Comparison of ENCODE assay signal across 8 mouse cellular contexts in genomic region chr10:62183053-62183452, GRCm38 (mm10). TPM values are rescaled to one million over a fixed set of nuclear protein-coding genes. Genes with fewer than 3 reads are reported as not detected.
DNase-seq lines count a peak whose midpoint lies in the region; ATAC-seq and TF ChIP-seq lines count a peak whose summit lies in the region.

No protein-coding gene starts in this region.

- no peak overlapping the region for H3K4me2 ChIP-seq in intestine, embryonic 15.5 days (replicated peaks)

- WGBS in intestine, embryonic 15.5 days: 2% methylated on average over 10 of the region's 10 CpGs
- WGBS in midbrain, embryonic 10.5 days: 4% methylated on average over 10 of the region's 10 CpGs

- ATAC-seq in activated CD4-positive, CD25-positive, alpha-beta regulatory T cell, adult 4 months: peak; percentile 90
- ATAC-seq in intestine, embryonic 15.5 days: peak; percentile 72

- TF ChIP-seq CTCF in gastrocnemius, adult 2 months (IDR thresholded peaks at IDR 0.05): no peak

- no peak overlapping the region for H3K27ac ChIP-seq in gastrocnemius, adult 2 months
- no peak overlapping the region for H3K27ac ChIP-seq in intestine, embryonic 15.5 days
- H3K27ac ChIP-seq in midbrain, embryonic 10.5 days (replicated peaks): no peak overlapping the region

- peak; percentile 99 to 100 for DNase-seq in cerebellum, postnatal 36 days
- peak; percentile 93 for DNase-seq in gastrocnemius, adult 2 months
- DNase-seq in left cerebral cortex, postnatal 10 days (ENCODE audit: extremely low spot score in 1 of 2, low spot score in 2 of 2): peak; percentile 93 to 94
- peak; percentile 93 for DNase-seq in midbrain, embryonic 10.5 days (ENCODE audit: low spot score)
- DNase-seq in right cerebral cortex, postnatal 36 days (ENCODE audit: low spot score in 2 of 2): peak; percentile 92 to 93
- peak; percentile 91 to 93 for DNase-seq in urinary bladder, postnatal 36 days (ENCODE audit: low spot score in 2 of 2)

- H3K9ac ChIP-seq in intestine, embryonic 15.5 days: no peak overlapping the region

- intact Hi-C loops in gastrocnemius, adult 2 months (cut with DNase I): loop anchor here (1.0 to 10.0 kb wide), 3 partner anchors 78 to 348 kb away; partner anchors contain the start of gene Col13a1
- intact Hi-C loops in left cerebral cortex, postnatal 10 days (cut with DNase I): loop anchor here (1.0 to 10.0 kb wide), 4 partner anchors 78 to 346 kb away; partner anchors contain the start of gene Col13a1

- H3K9me3 ChIP-seq in intestine, embryonic 15.5 days: no peaks in the 10 kb centered on the region
- H3K9me3 ChIP-seq in midbrain, embryonic 10.5 days (replicated peaks): 0 out of 2 replicates have a peak, but pooled peaks cover 5% of the 10 kb centered on the region

- H3K4me3 ChIP-seq in gastrocnemius, adult 2 months: no peak overlapping the region
- H3K4me3 ChIP-seq in intestine, embryonic 15.5 days (replicated peaks): no peak overlapping the region
- H3K4me3 ChIP-seq in midbrain, embryonic 10.5 days: no peak overlapping the region

- no peaks in the 10 kb centered on the region for H3K36me3 ChIP-seq in intestine, embryonic 15.5 days
- no peaks in the 10 kb centered on the region for H3K36me3 ChIP-seq in midbrain, embryonic 10.5 days

- H3K4me1 ChIP-seq in intestine, embryonic 15.5 days (replicated peaks): no peaks in the 10 kb centered on the region
- H3K4me1 ChIP-seq in midbrain, embryonic 10.5 days: peaks cover 5% of the 10 kb centered on the region

- no peaks in the 10 kb centered on the region for H3K27me3 ChIP-seq in intestine, embryonic 15.5 days (replicated peaks)
- peaks cover 45% of the 10 kb centered on the region for H3K27me3 ChIP-seq in midbrain, embryonic 10.5 days (ENCODE audit: low read depth, poor library complexity, severe bottlenecking)

RNA-seq across cellular contexts. Expression of gene Fam241b, which starts 39.3 kb away (rescaled TPM):
- polyA plus RNA-seq in activated CD4-positive, CD25-positive, alpha-beta regulatory T cell, adult 4 months (2017; shearing (Covaris generic)): 1 to 10 TPM; 2.9 to 3.3 TPM
- total RNA-seq in gastrocnemius, adult 2 months (2021): 1 to 10 TPM in 1 of 2 experiments, under 1 TPM in 1; 0.99 to 1.2 TPM
- 34.0 and 34.6 TPM in 2 replicates for polyA plus RNA-seq in intestine, embryonic 15.5 days (2015; fragmentation: Nextera tagmentation; extraction: Ambion mirVana)
- 10 to 100 TPM; 61.7 to 62.4 TPM for total RNA-seq in left cerebral cortex, postnatal 10 days (2021)
- 19.3 and 23.4 TPM in 2 replicates for polyA plus RNA-seq in midbrain, embryonic 10.5 days (2016; fragmentation: Nextera tagmentation; extraction: Ambion mirVana)

RNA-seq across cellular contexts. Expression of gene Tspan15, which starts 48.0 kb away (rescaled TPM):
- under 1 TPM in 1 of 2 experiments, not detected in 1; 0.15 TPM for polyA plus RNA-seq in activated CD4-positive, CD25-positive, alpha-beta regulatory T cell, adult 4 months (2017; shearing (Covaris generic))
- 1 to 10 TPM; 3.5 to 6.0 TPM for total RNA-seq in gastrocnemius, adult 2 months (2021)
- 57.0 and 66.9 TPM in 2 replicates for polyA plus RNA-seq in intestine, embryonic 15.5 days (2015; fragmentation: Nextera tagmentation; extraction: Ambion mirVana)
- total RNA-seq in left cerebral cortex, postnatal 10 days (2021): 1 to 10 TPM; 5.0 to 7.7 TPM
- polyA plus RNA-seq in midbrain, embryonic 10.5 days (2016; fragmentation: Nextera tagmentation; extraction: Ambion mirVana): 16.1 and 18.9 TPM in 2 replicates

RNA-seq across cellular contexts. Expression of gene Neurog3, which starts 50.2 kb away (rescaled TPM):
- not detected for polyA plus RNA-seq in activated CD4-positive, CD25-positive, alpha-beta regulatory T cell, adult 4 months (2017; shearing (Covaris generic))
- total RNA-seq in gastrocnemius, adult 2 months (2021): not detected
- 11.4 and 11.8 TPM in 2 replicates for polyA plus RNA-seq in intestine, embryonic 15.5 days (2015; fragmentation: Nextera tagmentation; extraction: Ambion mirVana)
- not detected for total RNA-seq in left cerebral cortex, postnatal 10 days (2021)
- 0.89 and 0.90 TPM in 2 replicates for polyA plus RNA-seq in midbrain, embryonic 10.5 days (2016; fragmentation: Nextera tagmentation; extraction: Ambion mirVana)

Comparison
In these comparisons a context has a peak if more than half of its experiments do, and no peak if none do; other contexts are left out.
1. RNA of gene Tspan15, which starts 48.0 kb away (polyA plus RNA-seq): 57.0 to 66.9 TPM in intestine, embryonic 15.5 days and 16.1 to 18.9 TPM in midbrain, embryonic 10.5 days; 0.15 TPM in activated CD4-positive, CD25-positive, alpha-beta regulatory T cell, adult 4 months; every median in the first group is over 10 times any median in the second.
2. Peak in every context shown above with its lines, with median percentiles within 50 percentile points of each other: DNase-seq.